Mouse (Mus musculus): ENCODE measurements around the gene Zfp941.

- no peak for TF ChIP-seq POLR2A (IDR thresholded peaks at IDR 0.05; ENCODE audit: insufficient read depth, low read depth, low read length)
- no peak for TF ChIP-seq CTCF (IDR thresholded peaks at IDR 0.05)
- no peak for TF ChIP-seq EP300 (IDR thresholded peaks at IDR 0.05; ENCODE audit: insufficient read depth, low read depth, low read length)
Measured at GRCm38 (mm10) chr7:140802629-140803028, 19.3 kb downstream of the Zfp941 start.

Data from heart, adult 2 months (tissue).